11 mouse cellular contexts compared by ENCODE assay signal in the genomic region with DNA sequence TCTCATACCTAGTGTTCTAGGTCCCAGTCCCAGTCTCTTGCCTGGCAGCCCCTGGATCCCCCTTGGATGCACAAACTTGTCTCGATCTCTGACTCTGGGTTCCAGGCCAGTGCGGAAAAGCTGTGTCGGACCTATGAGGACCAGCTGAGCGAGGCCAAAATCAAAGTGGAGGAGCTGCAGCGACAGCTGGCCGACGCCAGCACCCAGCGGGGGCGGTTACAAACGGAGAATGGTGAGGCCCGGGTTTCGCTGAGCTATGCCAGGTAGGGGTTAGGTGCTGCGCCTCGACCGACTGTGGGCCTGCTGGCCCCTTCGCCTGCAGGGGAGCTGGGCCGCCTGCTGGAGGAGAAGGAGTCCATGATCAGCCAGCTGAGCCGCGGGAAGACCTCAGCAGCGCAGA. TPM values are rescaled to one million over a fixed set of nuclear protein-coding genes. Genes with fewer than 3 reads are reported as not detected.
DNase-seq lines count a peak whose midpoint lies in the region; ATAC-seq and TF ChIP-seq lines count a peak whose summit lies in the region.
"Had no signal": no experiment of that assay in that cellular context is flagged by ENCODE, and none has a peak within 500 bp of the region (broad histone marks: within the 10 kb centered on the region; RNA-seq: fewer than 3 reads in every experiment).

No protein-coding gene starts in this region.

- H3K36me3 ChIP-seq in hindbrain, postnatal 0 days (ENCODE audit: insufficient read depth, low read length), result peaks cover 19% of the 10 kb centered on the region

- intact Hi-C loops in left cerebral cortex, adult 2 months (cut with DNase I), result no loop called here

- no peak overlapping the region for H3K4me2 ChIP-seq in hindbrain, postnatal 0 days (ENCODE audit: low read depth, low read length)

- H3K9me3 ChIP-seq in hindbrain, postnatal 0 days (ENCODE audit: low read length), result no peaks in the 10 kb centered on the region
- H3K9me3 ChIP-seq: intestine, embryonic 15.5 days had no signal

- H3K27me3 ChIP-seq in hindbrain, postnatal 0 days (ENCODE audit: insufficient read depth, low read length), result no peaks in the 10 kb centered on the region

- no peak overlapping the region for H3K9ac ChIP-seq in hindbrain, postnatal 0 days (replicated peaks; ENCODE audit: low read length)

- H3K4me1 ChIP-seq in hindbrain, postnatal 0 days (ENCODE audit: insufficient read depth, low read length), result no peaks in the 10 kb centered on the region

- no peak for TF ChIP-seq CTCF in left cerebral cortex, adult 2 months (IDR thresholded peaks at IDR 0.05)
- peak; percentile 32 for TF ChIP-seq CTCF in hindbrain, postnatal 0 days (IDR thresholded peaks at IDR 0.05; ENCODE audit: low read depth)

- no peak overlapping the region for H3K4me3 ChIP-seq in left cerebral cortex, adult 2 months
- H3K4me3 ChIP-seq in hindbrain, postnatal 0 days (ENCODE audit: low read length), result no peak overlapping the region

- peak overlapping the region; percentile 73 for H3K27ac ChIP-seq in left cerebral cortex, adult 2 months
- H3K27ac ChIP-seq in hindbrain, postnatal 0 days, result no peak overlapping the region; the same call in 1 of the 2 replicates
- H3K27ac ChIP-seq: intestine, embryonic 15.5 days had no signal

- WGBS in hindbrain, postnatal 0 days, result 35% methylated on average over 20 of the region's 20 CpGs

- DNase-seq in cerebellum, adult 11-12 months, result peak; percentile 58
- DNase-seq in cerebellum, adult 11 months, result no peak
- DNase-seq in left cerebral cortex, adult 2 months (ENCODE audit: extremely low spot score in 1 of 2, low spot score in 2 of 2), result no peak
- no peak for DNase-seq in left cerebral cortex, adult 18-20 months (ENCODE audit: low spot score in 2 of 2)
- peak; percentile 32 for DNase-seq in embryo, embryonic 10 days (ENCODE audit: low spot score)
- DNase-seq in hindbrain, postnatal 0 days (ENCODE audit: low spot score), result no peak
- DNase-seq in urinary bladder, adult 18-20 months (ENCODE audit: low spot score in 2 of 2), result no peak
- no peak for DNase-seq in adrenal gland, postnatal 14 days

- ATAC-seq in hindbrain, postnatal 0 days, result no peak
- ATAC-seq: lung, postnatal 0 days had no signal

RNA-seq across cellular contexts. Expression of a gene that starts 19.1 kb away (rescaled TPM):
- total RNA-seq in left cerebral cortex, adult 2 months (2021), result 10 to 100 TPM in 1 of 2 experiments, 1 to 10 TPM in 1; 7.1 to 10.9 TPM
- total RNA-seq in left cerebral cortex, adult 18-20 months (2021), result 1 to 10 TPM; 5.0 to 6.7 TPM
- 0.18 and 3.1 TPM in 2 replicates for total RNA-seq in hindbrain, postnatal 0 days (2014; rRNA removed)
- polyA plus RNA-seq in hindbrain, postnatal 0 days (2015; fragmentation: Nextera tagmentation; extraction: Ambion mirVana), result 3.4 and 3.9 TPM in 2 replicates
- total RNA-seq in adrenal gland, postnatal 14 days (2021), result 0.08 and 0.74 TPM in 2 replicates
- total RNA-seq: monocyte, adult 5-6 weeks had no signal

RNA-seq across cellular contexts. Expression of a gene that starts 37.5 kb away (rescaled TPM):
- 10 to 100 TPM; 14.8 to 14.9 TPM for total RNA-seq in left cerebral cortex, adult 2 months (2021)
- 10 to 100 TPM; 13.1 to 14.0 TPM for total RNA-seq in left cerebral cortex, adult 18-20 months (2021)
- 5.6 and 14.7 TPM in 2 replicates for total RNA-seq in hindbrain, postnatal 0 days (2014; rRNA removed)
- 15.3 and 15.4 TPM in 2 replicates for polyA plus RNA-seq in hindbrain, postnatal 0 days (2015; fragmentation: Nextera tagmentation; extraction: Ambion mirVana)
- 46.6 and 48.4 TPM in 2 replicates for total RNA-seq in adrenal gland, postnatal 14 days (2021)

Comparison
In these comparisons a context has a peak if more than half of its experiments do, and no peak if none do; other contexts are left out.
1. DNase-seq: peak in cerebellum, adult 11-12 months (single experiment) and embryo, embryonic 10 days (single experiment); none in cerebellum, adult 11 months (single experiment), left cerebral cortex, adult 2 months (0 of 2), left cerebral cortex, adult 18-20 months (0 of 2), hindbrain, postnatal 0 days (single experiment), urinary bladder, adult 18-20 months (0 of 2) and adrenal gland, postnatal 14 days (single experiment).